Mouse (Mus musculus) hindbrain, postnatal 0 days (tissue): ENCODE data around the gene Plxdc1. TPM values are rescaled to one million over a fixed set of nuclear protein-coding genes. Genes with fewer than 3 reads are reported as not detected.

ENCODE experiments used
- ATAC-seq: fragments of 200-750 bp; cut with Nextera tagmentation; 2 replicates; pipeline ENCODE4 v1.8.0; 2017; ENCODE audit warnings: mild to moderate bottlenecking, moderate TSS enrichment, moderate library complexity
- DNase-seq: peaks from one replicate; pipeline ENCODE4 v3.0.0-alpha.2; 2015; ENCODE audit warnings: low spot score
- H3K27ac ChIP-seq: fragments of 300-500 bp; sonication (generic); 2 replicates; pipeline ENCODE4 v1.5.1; 2014; ENCODE audit warnings: mild to moderate bottlenecking
- H3K27me3 ChIP-seq: fragments of 300-500 bp; sonication (generic); 2 replicates; pipeline ENCODE4 v1.6.1; 2014; ENCODE audit warnings: low read length, mixed read lengths; ENCODE audit not compliant: insufficient read depth
- H3K36me3 ChIP-seq: fragments of 300-500 bp; sonication (generic); 2 replicates; pipeline ENCODE4 v1.6.1; 2014; ENCODE audit warnings: low read length, mixed read lengths; ENCODE audit not compliant: insufficient read depth
- H3K4me1 ChIP-seq: fragments of 300-500 bp; sonication (generic); 2 replicates; pipeline ENCODE4 v1.6.1; 2014; ENCODE audit warnings: antibody characterized with exemption, low read length, mixed read lengths; ENCODE audit not compliant: insufficient read depth
- H3K4me2 ChIP-seq: fragments of 300-500 bp; sonication (generic); 2 replicates; pipeline ENCODE4 v1.6.1; 2014; ENCODE audit warnings: low read depth, mild to moderate bottlenecking, low read length, moderate library complexity, mixed read lengths
- H3K4me3 ChIP-seq: fragments of 300-500 bp; sonication (generic); 2 replicates; pipeline ENCODE4 v1.5.1; 2014; ENCODE audit warnings: low read length
- H3K9ac ChIP-seq: fragments of 300-500 bp; sonication (generic); replicated peaks from 2 replicates; pipeline ENCODE4 v1.6.1; 2014; ENCODE audit warnings: mild to moderate bottlenecking, low read length, moderate library complexity, mixed read lengths
- H3K9me3 ChIP-seq: fragments of 300-500 bp; sonication (generic); 2 replicates; pipeline ENCODE4 v1.6.1; 2016; ENCODE audit warnings: low read length, mixed read lengths
- CTCF ChIP-seq: IDR thresholded peaks from 2 replicates; pipeline ENCODE4 v1.5.1; 2016; ENCODE audit warnings: antibody characterized with exemption, control low read depth, low read depth
- WGBS: fragments of 180-500 bp; shearing (Covaris S2); extraction: QIAGEN DNeasy Blood & Tissue Kit; methylation state at CpG from one replicate; pipeline ENCODE4 v1.1.7; 2014; 5-methylcytosine and 5-hydroxymethylcytosine counted together
- polyA plus RNA-seq: library from polyadenylated mRNA; unstranded; fragments of >200 nt; fragmentation: Nextera tagmentation; extraction: Ambion mirVana; gene quantifications from 2 replicates; pipeline ENCODE4 v1.2.1, GENCODE M21; 2015
- total RNA-seq: library from RNA; depleted of rRNA; stranded (reverse); fragments of >200 nt; gene quantifications from 2 replicates; pipeline ENCODE4 v1.2.3, GENCODE M21; 2014

The Plxdc1 gene
- total and polyA plus RNA-seq, 2 experiments from 2014 or later: 3.8 to 4.2 TPM

- H3K9ac ChIP-seq: peak overlapping the region; percentile 96
- under 1% methylated on average over 21 of the region's 23 CpGs for WGBS
- H3K4me2 ChIP-seq: peak overlapping the region; percentile 67
- H3K27ac ChIP-seq: peak overlapping the region; percentile 95
- no peak for TF ChIP-seq CTCF
- peak overlapping the region; percentile 92 for H3K4me3 ChIP-seq
- no peaks in the 10 kb centered on the region for H3K27me3 ChIP-seq
- peaks cover 26% of the 10 kb centered on the region for H3K4me1 ChIP-seq
- H3K36me3 ChIP-seq: peaks cover 9% of the 10 kb centered on the region; the same call in 1 of the 2 replicates
- ATAC-seq (peak; percentile 18; the same call in 1 of the 2 replicates), DNase-seq (no peak)
- H3K9me3 ChIP-seq: no peaks in the 10 kb centered on the region
These were observed 36.0 kb upstream of the Plxdc1 start for GRCm38 (mm10) chr11:98022253-98022554.

GRCm38 (mm10) chr11:98021565-98022252, 35.5 kb upstream of the Plxdc1 start:
- WGBS: 3% methylated on average over 34 of the region's 34 CpGs

GRCm38 (mm10) chr11:98021118-98021517, 34.9 kb upstream of the Plxdc1 start:
- Histone ChIP-seq H3K4me3 (peak overlapping the region; percentile 92), H3K9me3 (no peaks in the 10 kb centered on the region), H3K27me3 (no peaks in the 10 kb centered on the region), H3K36me3 (peaks cover 19% of the 10 kb centered on the region; the same call in 1 of the 2 replicates), H3K9ac (peak overlapping the region; percentile 96), H3K4me1 (peaks cover 24% of the 10 kb centered on the region), H3K27ac (peak overlapping the region; percentile 17; the same call in 1 of the 2 replicates), H3K4me2 (peak overlapping the region; percentile 67)
- TF ChIP-seq CTCF: no peak
- DNase-seq (no peak), ATAC-seq (no peak)
- 40% methylated on average over 2 of the region's 2 CpGs for WGBS

More at GRCm38 (mm10) chr11:98021565-98022252, 35.5 kb upstream of the Plxdc1 start:
- ATAC-seq (peak; percentile 28), DNase-seq (peak; percentile 77)
- Histone ChIP-seq H3K4me1 (peaks cover 26% of the 10 kb centered on the region), H3K9ac (peak overlapping the region; percentile 96), H3K27me3 (no peaks in the 10 kb centered on the region), H3K9me3 (no peaks in the 10 kb centered on the region), H3K4me3 (peak overlapping the region; percentile 92), H3K27ac (peak overlapping the region; percentile 95), H3K4me2 (peak overlapping the region; percentile 67), H3K36me3 (peaks cover 14% of the 10 kb centered on the region; the same call in 1 of the 2 replicates)
- TF ChIP-seq CTCF: no peak

GRCm38 (mm10) chr11:98020710-98021109, 34.5 kb upstream of the Plxdc1 start:
- peak overlapping the region; percentile 92 for H3K4me3 ChIP-seq
- ATAC-seq (no peak), DNase-seq (no peak)
- H3K36me3 ChIP-seq: peaks cover 23% of the 10 kb centered on the region; the same call in 1 of the 2 replicates
- H3K4me2 ChIP-seq: peak overlapping the region; percentile 67
- peaks cover 20% of the 10 kb centered on the region for H3K4me1 ChIP-seq
- peak overlapping the region; percentile 37 for H3K9ac ChIP-seq
- no peaks in the 10 kb centered on the region for H3K27me3 ChIP-seq
- H3K27ac ChIP-seq: peak overlapping the region; percentile 22; the same call in 1 of the 2 replicates
- peak; percentile 30; the same call in 1 of the 2 replicates for TF ChIP-seq CTCF
- H3K9me3 ChIP-seq: no peaks in the 10 kb centered on the region
- 25% methylated on average over 1 of the region's 1 CpGs for WGBS

GRCm38 (mm10) chr11:98019883-98020610, 33.8 kb upstream of the Plxdc1 start:
- Histone ChIP-seq H3K27ac (peak overlapping the region; percentile 22), H3K36me3 (peaks cover 28% of the 10 kb centered on the region; the same call in 1 of the 2 replicates), H3K9me3 (no peaks in the 10 kb centered on the region), H3K9ac (peak overlapping the region; percentile 37), H3K4me2 (peak overlapping the region; percentile 67), H3K4me3 (peak overlapping the region; percentile 92), H3K27me3 (no peaks in the 10 kb centered on the region), H3K4me1 (peaks cover 20% of the 10 kb centered on the region)
- 15% methylated on average over 8 of the region's 8 CpGs for WGBS
- ATAC-seq: no peak
- TF ChIP-seq CTCF: no peak
- DNase-seq: no peak

GRCm38 (mm10) chr11:98018858-98019641, 32.8 kb upstream of the Plxdc1 start:
- ATAC-seq (peak; percentile 16; the same call in 1 of the 2 replicates), DNase-seq (peak; percentile 58)
- Histone ChIP-seq H3K9ac (0 out of 2 replicates have a peak overlapping the region, but pooled peaks have one; percentile 37), H3K9me3 (no peaks in the 10 kb centered on the region), H3K4me3 (no peak overlapping the region), H3K4me1 (peaks cover 20% of the 10 kb centered on the region), H3K36me3 (peaks cover 35% of the 10 kb centered on the region; the same call in 1 of the 2 replicates), H3K27ac (peak overlapping the region; percentile 22; the same call in 1 of the 2 replicates), H3K27me3 (no peaks in the 10 kb centered on the region), H3K4me2 (peak overlapping the region; percentile 67; the same call in 1 of the 2 replicates)
- 24% methylated on average over 10 of the region's 10 CpGs for WGBS
- TF ChIP-seq CTCF: peak; percentile 73
